Mouse (Mus musculus): ENCODE measurements around the gene Iah1. TPM values are rescaled to one million over a fixed set of nuclear protein-coding genes. Genes with fewer than 3 reads are reported as not detected.

Gene Iah1
- polyA plus RNA-seq, 1 experiment from 2014 or later: 48.7 TPM

DNA sequence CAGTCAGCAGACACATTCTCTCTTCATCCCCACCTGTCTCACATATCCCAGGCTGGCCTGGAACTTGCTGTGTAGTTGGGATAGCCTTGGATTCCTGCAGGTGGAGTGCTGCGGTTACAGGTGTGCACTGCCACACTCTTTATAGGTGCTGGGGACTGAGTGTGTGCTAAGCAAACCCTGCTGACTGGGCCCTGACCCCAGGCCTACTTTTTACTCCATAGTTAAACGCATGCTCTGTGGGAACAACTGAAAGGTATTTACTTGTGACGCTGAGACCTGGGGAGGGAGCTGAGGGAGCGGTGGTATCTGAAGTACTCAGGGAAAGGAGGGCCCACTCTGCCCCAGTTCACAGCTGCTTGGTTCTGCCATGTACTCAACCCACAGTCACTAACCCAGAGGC lies 6.1 kb downstream of the Iah1 start:
- no peaks in the 10 kb centered on the region for H3K4me1 ChIP-seq (ENCODE audit: control insufficient read depth in 2 of 2, insufficient read depth in 2 of 2, low read length in 2 of 2)
- ATAC-seq (ENCODE audit: insufficient number of reproducible peaks, insufficient read depth, low FRiP score, low read depth): no peak
- WGBS: 77% methylated on average over 4 of the region's 4 CpGs
- H3K9ac ChIP-seq (ENCODE audit: low read length): no peak overlapping the region
- H3K4me2 ChIP-seq (ENCODE audit: low read length): no peak overlapping the region
- no peaks in the 10 kb centered on the region for H3K9me3 ChIP-seq (ENCODE audit: control insufficient read depth, low read length)
- no peaks in the 10 kb centered on the region for H3K27me3 ChIP-seq (ENCODE audit: control insufficient read depth, insufficient read depth, low read length)
- no peak overlapping the region for H3K27ac ChIP-seq (replicated peaks in 1 of 2; ENCODE audit: control insufficient read depth in 1 of 2, insufficient read depth in 1 of 2, low read depth in 2 of 2, low read length in 2 of 2)
- peaks cover 80% of the 10 kb centered on the region for H3K36me3 ChIP-seq (ENCODE audit: control insufficient read depth, insufficient read depth, low read length)
- no peak overlapping the region for H3K4me3 ChIP-seq (ENCODE audit: control insufficient read depth in 1 of 2, insufficient read depth in 1 of 2, low read depth in 1 of 2, low read length in 2 of 2)

DNA sequence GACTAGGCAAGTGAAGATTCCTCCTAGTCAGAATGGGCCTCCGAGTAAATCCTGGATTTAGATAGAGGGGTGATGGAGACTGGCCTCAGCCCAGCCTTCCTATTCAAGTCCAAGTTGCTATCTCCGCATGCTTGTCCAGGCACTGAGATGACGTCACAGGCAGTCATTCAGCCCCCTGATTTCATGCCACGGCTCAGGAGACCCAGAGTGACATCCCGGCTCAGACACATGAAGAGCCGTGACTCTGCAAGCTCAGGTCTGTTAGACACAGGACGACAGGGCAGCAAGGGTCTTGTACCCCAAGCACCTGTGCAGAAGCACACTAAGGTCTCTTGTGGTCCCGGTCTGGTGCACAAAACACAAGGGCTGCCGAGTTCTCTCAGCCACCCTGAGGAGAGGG lies 6.7 kb downstream of the Iah1 start:
- whole genome bisulfite sequencing: 55% methylated on average over 9 of the region's 9 CpGs
- peak; percentile 5; the same call in 1 of the 2 replicates for ATAC-seq (ENCODE audit: insufficient number of reproducible peaks, insufficient read depth, low FRiP score, low read depth)
- Histone ChIP-seq H3K4me3 (ENCODE audit: control insufficient read depth in 1 of 2, insufficient read depth in 1 of 2, low read depth in 1 of 2, low read length in 2 of 2) (no peak overlapping the region), H3K27ac (replicated peaks in 1 of 2; ENCODE audit: control insufficient read depth in 1 of 2, insufficient read depth in 1 of 2, low read depth in 2 of 2, low read length in 2 of 2) (no peak overlapping the region), H3K36me3 (ENCODE audit: control insufficient read depth, insufficient read depth, low read length) (peaks cover 85% of the 10 kb centered on the region), H3K9me3 (ENCODE audit: control insufficient read depth, low read length) (no peaks in the 10 kb centered on the region), H3K4me1 (ENCODE audit: control insufficient read depth in 2 of 2, insufficient read depth in 2 of 2, low read length in 2 of 2) (no peaks in the 10 kb centered on the region), H3K9ac (ENCODE audit: low read length) (no peak overlapping the region), H3K4me2 (ENCODE audit: low read length) (no peak overlapping the region), H3K27me3 (ENCODE audit: control insufficient read depth, insufficient read depth, low read length) (no peaks in the 10 kb centered on the region)

DNA sequence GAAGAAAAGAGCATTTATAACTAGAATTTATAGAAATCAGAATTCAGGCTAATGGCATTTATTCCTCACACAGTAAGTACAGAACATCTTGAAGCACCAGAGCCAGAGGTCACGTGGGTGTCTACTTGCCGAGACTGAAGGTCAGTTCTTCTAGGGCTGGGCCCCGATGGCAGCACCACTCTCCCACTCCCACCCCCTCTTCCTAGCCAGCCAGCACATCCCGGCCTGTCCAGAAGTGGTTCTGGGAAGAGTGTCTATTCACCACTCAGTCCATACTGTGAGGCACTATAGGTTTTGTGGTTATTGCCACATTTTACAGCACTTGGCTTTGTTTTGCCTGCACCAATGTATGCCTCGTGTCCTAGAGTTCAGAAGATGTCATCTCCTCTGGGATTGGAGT lies 7.9 kb downstream of the Iah1 start:
- no peak overlapping the region for H3K9ac ChIP-seq (ENCODE audit: low read length)
- H3K27ac ChIP-seq (replicated peaks in 1 of 2; ENCODE audit: control insufficient read depth in 1 of 2, insufficient read depth in 1 of 2, low read depth in 2 of 2, low read length in 2 of 2): no peak overlapping the region
- H3K4me3 ChIP-seq (ENCODE audit: control insufficient read depth in 1 of 2, insufficient read depth in 1 of 2, low read depth in 1 of 2, low read length in 2 of 2): no peak overlapping the region
- H3K9me3 ChIP-seq (ENCODE audit: control insufficient read depth, low read length): no peaks in the 10 kb centered on the region
- 77% methylated on average over 5 of the region's 5 CpGs for WGBS
- peaks cover 1 to 2% of the 10 kb centered on the region in 2 experiments; a peak in 2 of 4 replicates for H3K4me1 ChIP-seq (ENCODE audit: control insufficient read depth in 2 of 2, insufficient read depth in 2 of 2, low read length in 2 of 2)
- H3K27me3 ChIP-seq (ENCODE audit: control insufficient read depth, insufficient read depth, low read length): no peaks in the 10 kb centered on the region
- no peak for ATAC-seq (ENCODE audit: insufficient number of reproducible peaks, insufficient read depth, low FRiP score, low read depth)
- H3K36me3 ChIP-seq (ENCODE audit: control insufficient read depth, insufficient read depth, low read length): peaks cover 97% of the 10 kb centered on the region
- H3K4me2 ChIP-seq (ENCODE audit: low read length): no peak overlapping the region

DNA sequence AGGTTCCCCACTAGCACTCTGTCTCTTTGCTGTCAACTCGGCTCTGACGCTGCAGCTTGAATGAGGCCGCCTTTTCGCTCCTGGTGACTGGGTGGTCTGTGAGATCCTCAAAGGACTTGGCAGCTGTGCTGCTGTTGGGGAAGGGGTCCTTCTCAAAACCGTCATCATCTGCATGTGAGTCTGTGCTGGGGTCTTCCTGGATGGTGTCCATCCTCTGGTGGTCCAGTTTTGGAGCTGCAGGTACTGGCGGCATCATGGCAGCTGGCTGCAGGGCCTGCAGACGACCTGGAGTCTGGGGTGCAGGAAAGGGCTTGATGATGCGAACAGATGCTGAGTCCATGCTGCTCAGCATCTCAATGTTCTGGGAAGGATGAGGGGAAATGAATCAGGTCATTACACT lies 9.1 kb downstream of the Iah1 start:
- H3K27me3 ChIP-seq (ENCODE audit: control insufficient read depth, insufficient read depth, low read length): no peaks in the 10 kb centered on the region
- H3K9me3 ChIP-seq (ENCODE audit: control insufficient read depth, low read length): no peaks in the 10 kb centered on the region
- 88% methylated on average over 8 of the region's 8 CpGs for WGBS
- peaks cover 8 to 9% of the 10 kb centered on the region in 2 experiments; a peak in 3 of 4 replicates for H3K4me1 ChIP-seq (ENCODE audit: control insufficient read depth in 2 of 2, insufficient read depth in 2 of 2, low read length in 2 of 2)
- no peak for ATAC-seq (ENCODE audit: insufficient number of reproducible peaks, insufficient read depth, low FRiP score, low read depth)
- H3K27ac ChIP-seq (replicated peaks in 1 of 2; ENCODE audit: control insufficient read depth in 1 of 2, insufficient read depth in 1 of 2, low read depth in 2 of 2, low read length in 2 of 2): no peak overlapping the region
- no peak overlapping the region for H3K4me2 ChIP-seq (ENCODE audit: low read length)
- H3K4me3 ChIP-seq (ENCODE audit: control insufficient read depth in 1 of 2, insufficient read depth in 1 of 2, low read depth in 1 of 2, low read length in 2 of 2): no peak overlapping the region
- H3K9ac ChIP-seq (ENCODE audit: low read length): no peak overlapping the region
- peaks cover 96% of the 10 kb centered on the region for H3K36me3 ChIP-seq (ENCODE audit: control insufficient read depth, insufficient read depth, low read length)

DNA sequence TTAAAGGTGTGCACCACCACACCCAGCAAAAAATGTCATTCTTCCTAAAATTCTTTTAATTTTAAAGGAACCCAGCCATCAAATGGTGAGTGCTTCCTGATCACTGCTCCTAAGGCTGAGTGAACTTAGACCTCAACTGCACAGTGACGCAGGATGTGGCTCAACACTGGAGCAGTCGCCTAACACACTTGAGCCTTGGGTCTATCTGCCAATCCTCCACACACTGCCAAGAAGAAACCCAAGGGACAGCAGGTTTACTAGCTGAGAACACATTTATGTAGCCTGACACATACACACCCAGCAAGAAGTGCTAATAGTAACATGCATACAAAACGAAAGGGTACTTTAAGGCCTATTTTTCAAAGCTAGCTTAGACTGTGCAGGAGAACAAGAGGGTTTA lies 10.1 kb downstream of the Iah1 start:
- Histone ChIP-seq H3K9ac (ENCODE audit: low read length) (no peak overlapping the region), H3K4me3 (ENCODE audit: control insufficient read depth in 1 of 2, insufficient read depth in 1 of 2, low read depth in 1 of 2, low read length in 2 of 2) (no peak overlapping the region), H3K4me1 (ENCODE audit: control insufficient read depth in 2 of 2, insufficient read depth in 2 of 2, low read length in 2 of 2) (peaks cover 8 to 9% of the 10 kb centered on the region in 2 experiments; a peak in 3 of 4 replicates), H3K4me2 (ENCODE audit: low read length) (no peak overlapping the region), H3K36me3 (ENCODE audit: control insufficient read depth, insufficient read depth, low read length) (peaks cover 94% of the 10 kb centered on the region), H3K9me3 (ENCODE audit: control insufficient read depth, low read length) (no peaks in the 10 kb centered on the region), H3K27me3 (ENCODE audit: control insufficient read depth, insufficient read depth, low read length) (no peaks in the 10 kb centered on the region), H3K27ac (replicated peaks in 1 of 2; ENCODE audit: control insufficient read depth in 1 of 2, insufficient read depth in 1 of 2, low read depth in 2 of 2, low read length in 2 of 2) (no peak overlapping the region)
- ATAC-seq (ENCODE audit: insufficient number of reproducible peaks, insufficient read depth, low FRiP score, low read depth): no peak
- WGBS: 88% methylated on average over 3 of the region's 3 CpGs

DNA sequence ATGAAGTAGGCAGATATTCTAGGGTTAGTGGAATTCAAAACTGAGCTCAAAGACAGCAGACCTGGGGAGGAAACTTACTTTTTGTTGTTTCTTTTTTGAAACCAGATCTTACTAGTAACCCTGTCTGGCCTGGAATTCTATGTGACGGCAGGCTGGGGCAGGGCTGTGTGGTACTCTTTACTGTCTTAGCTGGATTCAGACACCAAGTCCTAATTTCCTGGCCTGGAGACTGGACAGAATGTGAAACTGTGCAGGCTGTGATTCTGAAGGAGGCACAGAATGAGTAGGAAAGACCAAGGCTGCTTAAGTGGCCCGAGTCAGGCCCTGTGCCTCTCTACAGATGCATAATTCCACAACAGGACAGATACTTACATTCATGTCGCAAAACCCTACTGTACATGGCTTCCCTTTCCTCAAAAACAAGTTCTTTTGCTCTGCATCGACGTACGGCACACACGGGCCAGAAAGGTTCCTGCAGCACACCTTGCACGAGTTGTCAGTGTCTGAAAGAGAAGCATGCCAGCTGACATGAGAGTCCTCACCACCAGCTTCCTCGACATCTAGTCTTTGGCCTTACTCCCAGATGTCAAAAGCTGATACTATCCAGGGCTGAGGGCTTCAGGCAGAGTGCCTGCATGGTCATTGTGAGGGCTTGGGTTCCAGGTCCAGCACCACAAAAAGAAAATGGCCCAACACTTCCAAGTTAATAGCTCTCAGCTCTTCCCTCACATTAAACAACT lies 13.6 kb downstream of the Iah1 start:
- Histone ChIP-seq H3K27ac (replicated peaks in 1 of 2; ENCODE audit: control insufficient read depth in 1 of 2, insufficient read depth in 1 of 2, low read depth in 2 of 2, low read length in 2 of 2) (peak overlapping the region; percentile 17 to 38), H3K4me3 (ENCODE audit: control insufficient read depth in 1 of 2, insufficient read depth in 1 of 2, low read depth in 1 of 2, low read length in 2 of 2) (no peak overlapping the region), H3K27me3 (ENCODE audit: control insufficient read depth, insufficient read depth, low read length) (no peaks in the 10 kb centered on the region), H3K9me3 (ENCODE audit: control insufficient read depth, low read length) (no peaks in the 10 kb centered on the region), H3K4me2 (ENCODE audit: low read length) (no peak overlapping the region), H3K4me1 (ENCODE audit: control insufficient read depth in 2 of 2, insufficient read depth in 2 of 2, low read length in 2 of 2) (peaks cover 8 to 9% of the 10 kb centered on the region in 2 experiments; a peak in 3 of 4 replicates), H3K9ac (ENCODE audit: low read length) (no peak overlapping the region), H3K36me3 (ENCODE audit: control insufficient read depth, insufficient read depth, low read length) (peaks cover 92% of the 10 kb centered on the region)
- no peak for ATAC-seq (ENCODE audit: insufficient number of reproducible peaks, insufficient read depth, low FRiP score, low read depth)
- WGBS: 69% methylated on average over 9 of the region's 9 CpGs

DNA sequence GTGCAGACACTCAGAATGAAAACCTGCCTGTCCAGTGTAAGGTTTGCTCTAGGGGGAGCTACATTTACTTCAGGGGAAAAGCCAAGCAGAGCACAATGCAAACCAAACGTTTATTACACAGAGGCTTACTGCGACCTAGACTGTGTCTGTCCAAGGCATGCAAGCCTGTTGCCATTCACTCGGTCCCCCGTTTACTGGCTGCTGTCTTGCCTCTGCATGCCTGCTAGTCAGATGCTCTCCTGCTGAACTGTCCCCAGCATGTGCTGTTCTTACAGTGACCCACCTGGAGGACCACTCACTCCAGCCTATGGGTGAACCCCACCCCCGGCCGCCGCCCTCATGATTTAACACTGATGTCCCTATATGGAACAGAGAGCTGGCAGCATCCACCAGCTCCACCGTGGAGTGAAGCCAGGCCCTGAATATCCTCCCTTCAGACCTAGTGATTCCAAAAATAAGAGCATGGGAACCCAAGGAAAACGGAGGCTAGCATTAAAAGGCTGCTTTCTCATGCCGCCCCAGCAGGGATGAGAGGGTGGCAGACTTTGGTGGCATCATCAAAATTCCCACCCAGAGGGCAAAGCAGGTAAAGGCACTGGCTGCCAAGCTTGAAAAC lies 14.9 kb downstream of the Iah1 start:
- H3K36me3 ChIP-seq (ENCODE audit: control insufficient read depth, insufficient read depth, low read length): peaks cover 92% of the 10 kb centered on the region
- no peak overlapping the region for H3K9ac ChIP-seq (ENCODE audit: low read length)
- H3K4me1 ChIP-seq (ENCODE audit: control insufficient read depth in 2 of 2, insufficient read depth in 2 of 2, low read length in 2 of 2): peaks cover 8 to 9% of the 10 kb centered on the region in 2 experiments; a peak in 3 of 4 replicates
- H3K4me2 ChIP-seq (ENCODE audit: low read length): no peak overlapping the region
- H3K27ac ChIP-seq (replicated peaks in 1 of 2; ENCODE audit: control insufficient read depth in 1 of 2, insufficient read depth in 1 of 2, low read depth in 2 of 2, low read length in 2 of 2): peak overlapping the region in 1 of 2 experiments; percentile 14; a peak in 1 of 4 replicates
- no peaks in the 10 kb centered on the region for H3K27me3 ChIP-seq (ENCODE audit: control insufficient read depth, insufficient read depth, low read length)
- no peak overlapping the region for H3K4me3 ChIP-seq (ENCODE audit: control insufficient read depth in 1 of 2, insufficient read depth in 1 of 2, low read depth in 1 of 2, low read length in 2 of 2)
- no peak for ATAC-seq (ENCODE audit: insufficient number of reproducible peaks, insufficient read depth, low FRiP score, low read depth)
- H3K9me3 ChIP-seq (ENCODE audit: control insufficient read depth, low read length): no peaks in the 10 kb centered on the region
- WGBS: 72% methylated on average over 10 of the region's 10 CpGs

Measured in heart, embryonic 14.5 days (tissue).